Mouse (Mus musculus) cerebellum, adult 18-20 months (tissue): ENCODE data around the gene Spata2l.
A peak's percentile ranks its signal among the peaks of the same experiment; 100 is the strongest.
"Not testable (repeated sequence)": the region's sequence is repeated elsewhere in the genome, so short reads cannot be mapped to it uniquely, and the experiment has no call there.

Experiments used
- DNase-seq, 2 experiments: peaks; one replicate each; pipeline ENCODE4 v3.0.0; 2021

Spata2l gene

GRCm38 (mm10) chr8:123235520-123236497, at the start of gene Spata2l:
Spata2l (minus strand) TSS chr8:123236233.
- peak; percentile 86 to 91 for DNase-seq

- DNase-seq = no peak
Observed at GRCm38 (mm10) chr8:123284493-123284892, 48.5 kb upstream of the Spata2l start.

GRCm38 (mm10) chr8:123283991-123284390, 48.0 kb upstream of the Spata2l start:
- DNase-seq = no peak

GRCm38 (mm10) chr8:123282994-123283393, 47.0 kb upstream of the Spata2l start:
- DNase-seq = not testable (repeated sequence)

GRCm38 (mm10) chr8:123280302-123281094, 44.5 kb upstream of the Spata2l start:
- no peak for DNase-seq

- no peak for DNase-seq
Observed at GRCm38 (mm10) chr8:123279828-123280227, 43.8 kb upstream of the Spata2l start.

- DNase-seq = no peak
Observed at GRCm38 (mm10) chr8:123278445-123278844, 42.4 kb upstream of the Spata2l start.

GRCm38 (mm10) chr8:123275096-123275495, 39.1 kb upstream of the Spata2l start:
- DNase-seq = no peak

GRCm38 (mm10) chr8:123274447-123274846, 38.4 kb upstream of the Spata2l start:
- DNase-seq = no peak

GRCm38 (mm10) chr8:123271901-123272300, 35.9 kb upstream of the Spata2l start:
- no peak for DNase-seq

- no peak for DNase-seq
Observed at GRCm38 (mm10) chr8:123271147-123271546, 35.1 kb upstream of the Spata2l start.

GRCm38 (mm10) chr8:123267926-123268656, 32.1 kb upstream of the Spata2l start:
- DNase-seq = no peak

- DNase-seq = not testable (repeated sequence)
Observed at GRCm38 (mm10) chr8:123257593-123257992, 21.6 kb upstream of the Spata2l start.

- peak in 1 of 2 experiments; percentile 13 for DNase-seq
Observed at GRCm38 (mm10) chr8:123257114-123257513, 21.1 kb upstream of the Spata2l start.

GRCm38 (mm10) chr8:123255170-123255569, 19.1 kb upstream of the Spata2l start:
- no peak for DNase-seq

GRCm38 (mm10) chr8:123254099-123254885, 18.3 kb upstream of the Spata2l start, which contains the start of the genes Zfp276 and Vps9d1:
Zfp276 (plus strand) TSS chr8:123254195.
Vps9d1 (minus strand) TSS chr8:123254348.
- peak; percentile 79 to 90 for DNase-seq

- no peak for DNase-seq
Observed at GRCm38 (mm10) chr8:123253451-123254098, 17.5 kb upstream of the Spata2l start.

- DNase-seq = no peak
Observed at GRCm38 (mm10) chr8:123252925-123253324, 16.9 kb upstream of the Spata2l start.

- DNase-seq = no peak
Observed at GRCm38 (mm10) chr8:123250940-123251339, 14.9 kb upstream of the Spata2l start.

GRCm38 (mm10) chr8:123248596-123248995, 12.6 kb upstream of the Spata2l start:
- no peak for DNase-seq

- DNase-seq = no peak
Observed at GRCm38 (mm10) chr8:123247748-123248147, 11.7 kb upstream of the Spata2l start.
